Mouse (Mus musculus) heart, embryonic 15.5 days (tissue): Measurements from ENCODE around the gene Larp1. TPM values are rescaled to one million over a fixed set of nuclear protein-coding genes. Genes with fewer than 3 reads are reported as not detected.

Source experiments
- ATAC-seq: fragments of 200-750 bp; cut with Nextera tagmentation; replicated peaks from 2 replicates; pipeline ENCODE4 v1.8.0; 2017; ENCODE audit warnings: low read depth, moderate TSS enrichment; ENCODE audit not compliant: insufficient number of reproducible peaks, insufficient read depth, low FRiP score
- H3K27ac ChIP-seq: fragments of 300-500 bp; sonication (generic); 2 replicates; pipeline ENCODE4 v1.5.1; 2015; ENCODE audit warnings: mild to moderate bottlenecking, inconsistent platforms
- H3K27me3 ChIP-seq: fragments of 300-500 bp; sonication (generic); 2 replicates; pipeline ENCODE4 v1.6.1; 2015; ENCODE audit warnings: inconsistent platforms
- H3K36me3 ChIP-seq: fragments of 300-500 bp; sonication (generic); 2 replicates; pipeline ENCODE4 v1.6.1; 2015; ENCODE audit warnings: mild to moderate bottlenecking, inconsistent platforms
- H3K4me1 ChIP-seq: fragments of 300-500 bp; sonication (generic); replicated peaks from 2 replicates; pipeline ENCODE4 v1.6.1; 2015; ENCODE audit warnings: inconsistent platforms
- H3K4me2 ChIP-seq: fragments of 300-500 bp; sonication (generic); 2 replicates; pipeline ENCODE4 v1.6.1; 2015; ENCODE audit warnings: inconsistent platforms, mild to moderate bottlenecking, moderate library complexity
- H3K4me3 ChIP-seq: fragments of 300-500 bp; sonication (generic); 2 replicates; pipeline ENCODE4 v1.5.1; 2015; ENCODE audit warnings: mild to moderate bottlenecking, inconsistent platforms
- H3K9ac ChIP-seq: fragments of 300-500 bp; sonication (generic); 2 replicates; pipeline ENCODE4 v1.6.1; 2015; ENCODE audit warnings: mild to moderate bottlenecking, inconsistent platforms
- H3K9me3 ChIP-seq: fragments of 300-500 bp; sonication (generic); replicated peaks from 2 replicates; pipeline ENCODE4 v1.6.1; 2016; ENCODE audit warnings: inconsistent platforms
- WGBS: fragments of 180-500 bp; shearing (Covaris S2); methylation state at CpG from one replicate; pipeline ENCODE4 v1.1.7; 2015; ENCODE audit warnings: mixed read lengths; 5-methylcytosine and 5-hydroxymethylcytosine counted together
- polyA plus RNA-seq: library from polyadenylated mRNA; unstranded; fragments of >200 nt; fragmentation: Nextera tagmentation; extraction: Ambion mirVana; gene quantifications from 2 replicates; pipeline ENCODE4 v1.2.1, GENCODE M21; 2015

Gene Larp1
- polyA plus RNA-seq, 1 experiment from 2014 or later, result 11.3 TPM

DNA sequence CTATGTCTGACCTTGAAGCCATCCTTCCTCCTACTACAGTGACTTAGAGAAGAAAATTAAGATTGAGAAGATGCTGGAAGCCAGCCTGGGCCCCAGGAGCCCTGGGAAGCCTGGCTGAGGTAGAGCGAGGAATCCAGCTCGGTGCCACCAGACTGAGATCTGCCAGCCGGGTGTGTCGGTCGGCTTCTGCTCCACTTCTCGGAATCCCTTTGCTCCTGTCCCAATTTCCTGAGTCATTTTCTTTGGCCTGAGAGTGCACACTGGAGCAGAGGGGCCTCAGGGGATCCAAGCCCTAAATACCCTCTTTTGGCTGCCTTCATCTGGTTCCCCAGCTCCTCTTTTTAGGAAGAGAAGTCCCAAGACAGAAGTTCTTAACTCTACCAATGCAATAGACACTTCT is 29.2 kb upstream of the Larp1 start:
- Histone ChIP-seq H3K4me2 (no peak overlapping the region), H3K9me3 (no peaks in the 10 kb centered on the region), H3K4me3 (no peak overlapping the region), H3K36me3 (no peaks in the 10 kb centered on the region), H3K9ac (no peak overlapping the region), H3K4me1 (peaks cover 15% of the 10 kb centered on the region), H3K27me3 (no peaks in the 10 kb centered on the region), H3K27ac (no peak overlapping the region)
- no peak for ATAC-seq
- WGBS, result 92% methylated on average over 6 of the region's 6 CpGs

DNA sequence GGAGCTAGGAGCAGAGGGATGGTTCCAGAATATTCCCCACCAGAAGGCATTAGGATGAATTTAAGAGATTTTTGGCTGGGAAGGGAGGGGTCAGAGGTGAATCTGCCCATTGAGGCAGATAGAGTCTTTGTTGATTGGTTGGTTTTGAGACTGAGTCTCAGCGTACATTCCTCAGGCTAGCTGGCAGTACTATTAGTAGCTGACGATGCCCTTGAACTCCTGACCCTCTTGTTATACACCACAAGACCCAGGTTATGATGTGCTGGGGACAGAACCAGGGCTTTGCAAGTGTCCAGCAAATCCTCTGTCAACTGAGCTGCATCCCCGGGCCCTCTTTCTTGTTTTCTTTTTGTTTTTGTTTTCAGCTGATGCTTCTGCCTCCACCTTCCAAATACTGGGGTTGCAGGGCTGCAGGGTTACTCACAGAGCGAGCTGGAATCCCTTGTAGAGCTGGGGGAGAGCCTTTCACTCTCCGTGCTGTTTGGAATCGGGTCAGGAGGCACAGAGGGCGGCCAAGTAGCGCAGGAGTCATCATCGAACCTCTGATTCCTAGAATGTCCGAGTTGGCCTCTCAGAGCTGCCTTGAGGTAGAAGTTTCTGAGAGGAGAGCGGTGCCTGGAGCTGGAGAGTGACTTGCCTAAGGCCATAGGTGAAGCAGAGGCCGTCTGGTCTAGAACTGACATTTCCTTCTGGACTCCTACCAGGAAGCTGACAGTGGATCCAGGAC is 27.6 kb upstream of the Larp1 start:
- Histone ChIP-seq H3K36me3 (no peaks in the 10 kb centered on the region), H3K4me1 (peaks cover 21% of the 10 kb centered on the region), H3K4me2 (no peak overlapping the region), H3K9ac (no peak overlapping the region), H3K4me3 (no peak overlapping the region), H3K27me3 (no peaks in the 10 kb centered on the region), H3K27ac (no peak overlapping the region), H3K9me3 (no peaks in the 10 kb centered on the region)
- ATAC-seq, result no peak
- WGBS, result 84% methylated on average over 12 of the region's 12 CpGs

DNA sequence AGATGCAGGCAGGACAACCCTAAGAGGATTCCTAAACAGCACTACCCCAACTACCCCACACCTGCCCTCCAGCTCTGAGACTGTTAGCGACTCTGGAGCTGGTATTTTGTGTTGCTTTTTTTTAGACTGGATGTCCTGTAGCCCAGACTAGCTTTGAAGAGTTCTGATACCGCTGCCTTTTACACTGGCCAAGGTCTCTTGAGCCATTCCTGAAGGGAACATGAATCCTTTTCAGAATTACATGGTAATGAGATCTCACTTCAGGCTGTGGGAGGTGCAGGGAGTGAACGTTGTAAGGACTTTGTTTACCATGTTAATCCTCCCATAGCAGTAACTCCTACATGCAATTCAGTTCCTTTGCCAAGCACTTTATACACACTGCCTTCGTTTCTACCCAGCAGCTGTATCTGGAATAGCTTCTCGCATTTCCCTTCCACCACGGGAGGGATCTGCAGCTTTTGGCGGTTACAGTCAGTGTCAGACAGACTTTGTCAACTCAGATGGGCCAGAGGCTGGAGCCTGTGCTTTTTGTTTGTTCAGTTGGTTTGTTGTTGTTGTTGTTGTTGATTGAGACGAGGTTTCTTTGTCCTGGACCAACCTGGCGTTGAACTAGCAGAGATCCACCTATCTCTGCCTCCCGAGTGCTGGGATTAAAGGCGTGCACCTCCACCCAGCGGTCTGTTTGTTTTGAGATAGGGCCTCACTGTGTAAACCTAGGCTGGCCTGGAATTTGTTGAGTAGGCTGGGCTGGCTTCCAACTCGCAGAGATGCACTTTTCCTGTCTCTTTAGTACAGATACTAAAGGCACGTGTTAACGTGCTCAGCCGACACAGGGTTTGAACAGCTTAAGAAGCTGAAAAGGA is 25.2 kb upstream of the Larp1 start:
- 19% methylated on average over 16 of the region's 16 CpGs for WGBS
- no peaks in the 10 kb centered on the region for H3K36me3 ChIP-seq
- peak; percentile 85 for ATAC-seq
- H3K9me3 ChIP-seq, result no peaks in the 10 kb centered on the region
- H3K4me2 ChIP-seq, result no peak overlapping the region
- H3K27me3 ChIP-seq, result no peaks in the 10 kb centered on the region
- H3K27ac ChIP-seq, result peak overlapping the region; percentile 79
- H3K4me1 ChIP-seq, result peaks cover 21% of the 10 kb centered on the region
- no peak overlapping the region for H3K4me3 ChIP-seq
- no peak overlapping the region for H3K9ac ChIP-seq

DNA sequence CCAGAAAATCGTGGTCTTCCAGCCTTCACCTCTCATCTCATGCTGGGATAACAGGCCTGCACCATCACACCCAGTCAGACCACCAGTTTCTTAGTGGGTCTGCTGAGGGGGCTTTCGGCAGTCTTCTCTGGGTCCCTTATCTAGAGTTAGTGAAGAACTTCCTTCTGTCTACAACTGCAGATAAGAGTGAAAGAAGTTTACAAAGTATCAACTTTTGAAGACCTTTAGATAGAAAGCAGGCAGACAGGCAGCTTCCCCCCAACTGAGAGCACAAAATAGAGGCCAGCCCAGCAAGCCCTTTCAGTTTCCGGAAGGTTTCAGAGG is 24.6 kb upstream of the Larp1 start:
- H3K27ac ChIP-seq, result peak overlapping the region; percentile 79
- peak; percentile 32; the same call in 1 of the 2 replicates for ATAC-seq
- H3K27me3 ChIP-seq, result no peaks in the 10 kb centered on the region
- no peak overlapping the region for H3K4me2 ChIP-seq
- H3K4me1 ChIP-seq, result peaks cover 21% of the 10 kb centered on the region
- H3K4me3 ChIP-seq, result no peak overlapping the region
- no peaks in the 10 kb centered on the region for H3K36me3 ChIP-seq
- WGBS, result 20% methylated on average over 3 of the region's 3 CpGs
- H3K9me3 ChIP-seq, result no peaks in the 10 kb centered on the region
- no peak overlapping the region for H3K9ac ChIP-seq

DNA sequence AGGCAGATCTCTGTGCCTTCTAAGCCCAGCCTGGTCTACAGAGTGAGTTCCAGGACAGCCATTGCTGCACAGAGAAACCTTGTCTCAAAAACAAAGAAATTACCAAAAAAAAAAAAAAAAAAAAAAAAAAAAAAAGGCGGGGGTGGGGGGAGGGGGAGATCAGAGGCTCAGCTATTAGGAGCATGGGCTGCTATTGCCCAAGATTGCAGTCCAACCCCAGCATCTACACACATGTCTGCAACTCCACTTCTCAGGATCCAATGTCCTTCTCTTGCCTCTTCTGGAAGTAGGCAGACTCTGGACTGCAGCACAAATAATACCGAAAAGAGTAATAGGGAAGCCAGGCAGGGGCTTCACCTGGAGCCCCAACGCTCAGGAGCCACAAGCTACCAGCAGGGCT is 23.4 kb upstream of the Larp1 start:
- H3K9me3 ChIP-seq, result no peaks in the 10 kb centered on the region
- peaks cover 21% of the 10 kb centered on the region for H3K4me1 ChIP-seq
- no peak overlapping the region for H3K9ac ChIP-seq
- no peaks in the 10 kb centered on the region for H3K36me3 ChIP-seq
- no peak overlapping the region for H3K27ac ChIP-seq
- no peak overlapping the region for H3K4me3 ChIP-seq
- WGBS, result 86% methylated on average over 3 of the region's 3 CpGs
- H3K4me2 ChIP-seq, result no peak overlapping the region
- no peaks in the 10 kb centered on the region for H3K27me3 ChIP-seq
- no peak for ATAC-seq

DNA sequence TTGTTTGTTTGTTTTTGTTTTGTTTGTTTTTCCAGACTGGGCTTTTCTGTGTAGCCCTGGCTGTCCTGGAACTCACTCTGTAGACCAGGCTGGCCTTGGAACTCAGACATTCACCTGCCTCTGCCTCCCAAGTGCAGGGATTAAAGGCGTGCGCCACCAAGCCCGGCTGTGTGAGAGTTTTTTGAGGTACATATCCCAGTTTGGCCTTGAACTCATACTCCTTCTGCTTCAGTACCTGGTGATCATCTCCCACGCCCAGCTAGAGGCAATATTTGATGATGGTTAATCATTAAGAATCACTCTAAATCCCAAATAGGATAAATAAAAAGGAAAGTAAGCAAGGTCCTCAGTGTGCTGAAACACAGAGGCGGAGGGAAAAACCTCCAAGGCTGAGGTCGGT is 22.8 kb upstream of the Larp1 start:
- no peak for ATAC-seq
- H3K4me3 ChIP-seq, result no peak overlapping the region
- 85% methylated on average over 6 of the region's 6 CpGs for WGBS

DNA sequence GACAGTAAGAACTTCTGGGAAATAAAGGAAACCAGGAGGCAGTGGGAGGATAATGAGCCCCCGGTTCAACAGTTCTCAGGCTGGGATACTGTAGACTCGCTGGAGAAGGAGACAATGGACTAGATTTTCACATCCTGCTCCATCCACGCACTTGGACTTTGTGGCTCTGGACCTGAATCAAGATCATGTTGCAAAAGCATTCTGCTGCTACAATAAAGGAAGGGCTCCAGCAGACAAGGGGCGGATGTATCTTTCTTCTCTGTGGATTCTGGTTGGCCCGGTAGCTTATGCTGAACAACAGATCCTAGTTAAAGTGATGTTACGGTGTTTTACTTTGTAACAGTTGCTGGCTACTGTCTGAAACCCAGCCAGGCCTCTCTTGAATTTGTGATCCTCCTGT is 22.4 kb upstream of the Larp1 start:
- no peak overlapping the region for H3K4me3 ChIP-seq
- H3K27me3 ChIP-seq, result no peaks in the 10 kb centered on the region
- H3K9me3 ChIP-seq, result no peaks in the 10 kb centered on the region
- no peak overlapping the region for H3K27ac ChIP-seq
- H3K4me2 ChIP-seq, result no peak overlapping the region
- H3K36me3 ChIP-seq, result no peaks in the 10 kb centered on the region
- no peak for ATAC-seq
- H3K9ac ChIP-seq, result no peak overlapping the region
- H3K4me1 ChIP-seq, result peaks cover 21% of the 10 kb centered on the region
- 79% methylated on average over 6 of the region's 6 CpGs for WGBS

More for the DNA sequence above, 22.8 kb upstream of the Larp1 start:
- Histone ChIP-seq H3K27me3 (no peaks in the 10 kb centered on the region), H3K4me1 (peaks cover 21% of the 10 kb centered on the region), H3K9me3 (no peaks in the 10 kb centered on the region), H3K27ac (no peak overlapping the region), H3K9ac (no peak overlapping the region), H3K4me2 (no peak overlapping the region), H3K36me3 (no peaks in the 10 kb centered on the region)

DNA sequence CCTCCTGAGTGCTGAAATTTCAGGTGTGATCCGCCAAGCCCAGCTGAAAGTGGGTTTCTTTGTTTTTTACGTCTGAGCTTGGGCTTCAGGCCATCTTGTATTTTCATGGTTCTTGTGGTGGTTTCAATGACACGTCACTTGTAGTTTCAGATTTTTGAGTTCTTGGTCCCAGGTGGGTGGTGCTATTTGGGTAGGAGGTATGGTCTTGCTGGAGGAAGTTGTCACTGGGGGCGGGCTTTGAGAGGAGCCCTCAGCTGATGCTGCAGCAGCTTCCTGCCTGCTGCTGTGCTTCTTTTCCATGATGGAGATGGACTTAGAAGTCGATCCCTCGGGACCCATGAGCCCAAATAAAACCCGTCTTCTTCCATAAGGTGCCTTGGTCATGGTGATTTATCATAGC is 22.0 kb upstream of the Larp1 start:
- Histone ChIP-seq H3K27me3 (no peaks in the 10 kb centered on the region), H3K4me2 (no peak overlapping the region), H3K9me3 (no peaks in the 10 kb centered on the region), H3K27ac (no peak overlapping the region), H3K36me3 (no peaks in the 10 kb centered on the region), H3K9ac (no peak overlapping the region), H3K4me1 (peaks cover 21% of the 10 kb centered on the region), H3K4me3 (no peak overlapping the region)
- 89% methylated on average over 7 of the region's 7 CpGs for WGBS
- ATAC-seq, result no peak

DNA sequence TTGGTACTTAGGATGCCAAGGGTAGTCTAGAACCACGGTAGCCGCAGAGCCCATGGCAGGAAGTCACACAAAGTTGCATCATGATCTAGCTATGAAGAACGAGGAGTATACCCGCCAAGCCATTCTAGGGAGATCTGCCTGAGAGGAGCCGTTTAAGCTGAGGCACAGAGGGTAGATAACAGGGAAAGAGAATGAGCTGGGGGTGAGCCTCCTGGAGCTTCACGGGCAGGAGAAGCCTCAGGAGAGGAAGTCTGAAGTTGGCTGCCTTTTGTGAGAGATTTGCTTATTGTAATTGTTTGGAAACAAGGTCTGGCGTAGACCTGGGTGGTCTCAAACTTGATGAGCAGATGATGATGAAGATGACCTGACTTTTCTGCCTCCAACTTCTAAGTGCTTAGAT is 10.7 kb upstream of the Larp1 start:
- WGBS, result 68% methylated on average over 7 of the region's 7 CpGs
- no peak overlapping the region for H3K4me3 ChIP-seq
- no peaks in the 10 kb centered on the region for H3K36me3 ChIP-seq
- H3K9me3 ChIP-seq, result no peaks in the 10 kb centered on the region
- no peaks in the 10 kb centered on the region for H3K27me3 ChIP-seq
- no peak for ATAC-seq
- H3K4me2 ChIP-seq, result no peak overlapping the region
- H3K27ac ChIP-seq, result no peak overlapping the region
- H3K4me1 ChIP-seq, result no peaks in the 10 kb centered on the region
- no peak overlapping the region for H3K9ac ChIP-seq

DNA sequence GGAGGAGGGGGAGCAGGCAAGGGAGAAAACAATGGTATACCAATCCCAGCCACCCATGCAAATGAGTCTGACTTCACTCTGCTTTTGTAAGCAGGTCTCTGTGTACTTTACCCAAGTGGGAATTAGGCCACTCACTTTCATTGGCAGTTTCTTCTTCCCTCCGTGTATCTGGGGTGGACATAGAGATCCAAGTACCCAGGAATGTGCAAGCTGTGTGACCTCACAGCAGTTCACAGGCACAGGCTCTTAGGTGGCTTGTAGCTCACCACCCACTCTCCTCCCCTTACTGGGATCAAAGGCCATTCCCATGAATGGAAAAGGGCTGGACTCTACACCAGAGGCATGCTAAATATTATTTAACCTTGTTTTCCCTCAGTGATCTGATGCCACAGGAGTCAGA is 10.0 kb upstream of the Larp1 start:
- H3K4me1 ChIP-seq, result no peaks in the 10 kb centered on the region
- H3K27ac ChIP-seq, result no peak overlapping the region
- H3K36me3 ChIP-seq, result no peaks in the 10 kb centered on the region
- no peak overlapping the region for H3K4me3 ChIP-seq
- H3K9ac ChIP-seq, result no peak overlapping the region
- no peaks in the 10 kb centered on the region for H3K27me3 ChIP-seq
- WGBS, result 11% methylated on average over 1 of the region's 1 CpGs
- H3K4me2 ChIP-seq, result no peak overlapping the region
- ATAC-seq, result no peak
- no peaks in the 10 kb centered on the region for H3K9me3 ChIP-seq

DNA sequence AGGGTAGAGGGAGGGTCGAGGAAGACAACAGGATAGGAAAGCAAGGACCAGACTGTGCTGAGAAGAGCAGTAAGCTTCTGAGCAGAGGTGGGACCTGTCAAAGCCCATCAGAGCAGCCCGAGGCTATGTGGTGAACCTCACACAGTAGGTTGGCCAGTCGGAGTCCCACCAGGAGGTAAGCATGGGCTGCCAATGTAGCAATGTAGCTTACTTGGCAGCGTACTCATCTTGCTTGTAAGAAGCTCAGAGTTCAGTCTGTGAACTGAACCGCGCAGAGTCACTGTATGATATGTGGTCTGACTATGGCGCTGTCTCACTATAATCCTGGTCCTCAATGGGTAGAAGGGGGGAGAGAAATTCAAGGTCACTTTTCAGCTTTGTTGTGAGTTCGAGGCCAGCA is 5.7 kb upstream of the Larp1 start:
- H3K36me3 ChIP-seq, result no peaks in the 10 kb centered on the region
- no peak overlapping the region for H3K9ac ChIP-seq
- 81% methylated on average over 8 of the region's 8 CpGs for WGBS
- no peaks in the 10 kb centered on the region for H3K27me3 ChIP-seq
- H3K27ac ChIP-seq, result no peak overlapping the region
- no peak for ATAC-seq
- 0 out of 2 replicates have a peak, but pooled peaks cover 2% of the 10 kb centered on the region for H3K4me1 ChIP-seq
- H3K9me3 ChIP-seq, result no peaks in the 10 kb centered on the region
- H3K4me2 ChIP-seq, result no peak overlapping the region
- no peak overlapping the region for H3K4me3 ChIP-seq

DNA sequence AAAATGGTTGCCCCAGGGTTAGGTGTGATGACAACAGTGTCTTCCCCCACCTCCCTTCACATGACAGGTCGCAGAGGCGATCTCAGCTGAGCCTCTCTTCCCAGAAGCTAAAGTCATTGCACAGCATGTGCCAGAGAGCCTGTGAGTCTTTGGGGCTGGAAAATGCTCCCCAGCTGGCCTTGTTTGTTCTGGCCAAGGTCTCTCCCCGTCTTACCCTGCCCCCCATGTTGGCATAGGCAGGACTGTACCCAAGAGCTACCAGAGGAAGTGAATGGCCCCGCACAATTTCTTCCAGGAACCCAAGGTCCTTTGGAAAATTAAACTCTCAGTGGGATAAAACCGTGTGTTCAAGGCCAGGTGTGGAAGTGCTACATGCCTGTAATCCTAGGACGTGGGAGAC is 5.1 kb upstream of the Larp1 start:
- WGBS, result 70% methylated on average over 6 of the region's 6 CpGs
- no peak for ATAC-seq
- no peaks in the 10 kb centered on the region for H3K9me3 ChIP-seq
- H3K27me3 ChIP-seq, result no peaks in the 10 kb centered on the region
- H3K27ac ChIP-seq, result no peak overlapping the region
- H3K4me1 ChIP-seq, result 0 out of 2 replicates have a peak, but pooled peaks cover 2% of the 10 kb centered on the region
- no peaks in the 10 kb centered on the region for H3K36me3 ChIP-seq
- no peak overlapping the region for H3K9ac ChIP-seq
- H3K4me2 ChIP-seq, result no peak overlapping the region
- no peak overlapping the region for H3K4me3 ChIP-seq
